In the genomic region with DNA sequence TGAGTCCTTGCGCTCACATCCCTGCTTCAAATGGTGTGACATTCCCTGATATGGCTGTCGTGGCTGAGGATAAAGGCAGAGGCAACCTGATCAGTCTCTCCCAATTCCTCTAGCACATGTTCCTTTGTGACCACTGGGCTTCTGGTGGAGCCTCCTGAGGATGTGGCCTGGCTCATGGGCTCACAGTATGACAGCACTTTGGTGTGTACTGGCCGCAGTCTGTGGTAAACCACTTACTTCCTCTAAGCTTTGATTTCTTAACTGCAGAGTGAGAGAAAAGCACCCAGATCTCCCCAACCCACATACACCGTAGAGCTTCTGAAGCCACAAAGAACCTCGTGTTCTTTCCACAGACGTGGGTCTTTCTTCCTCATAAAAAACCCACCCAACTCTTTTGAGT, we compare ENCODE assay signal across 12 mouse cellular contexts. TPM values are rescaled to one million over a fixed set of nuclear protein-coding genes. Genes with fewer than 3 reads are reported as not detected.
DNase-seq lines count a peak whose midpoint lies in the region; ATAC-seq and TF ChIP-seq lines count a peak whose summit lies in the region.
"Had no signal": no experiment of that assay in that cellular context is flagged by ENCODE, and none has a peak within 500 bp of the region (broad histone marks: within the 10 kb centered on the region; RNA-seq: fewer than 3 reads in every experiment).

No protein-coding gene starts in this region.

- peak; percentile 48 for DNase-seq in layer of hippocampus, adult 9-11 months
- no peak for DNase-seq in layer of hippocampus, postnatal 10 days (ENCODE audit: low spot score in 2 of 2)
- no peak for DNase-seq in MEL (ENCODE audit: low read depth, low spot score)
- peak; percentile 31 for DNase-seq in thymus, postnatal 0 days (ENCODE audit: low spot score)
- DNase-seq in forebrain, embryonic 10.5 days (ENCODE audit: extremely low spot score, low spot score), result no peak
- DNase-seq in cerebellum, adult 9-11 months, result no peak
- DNase-seq: adrenal gland, postnatal 36 days; heart, postnatal 4 days; left cerebral cortex, postnatal 4 days had no signal

- no peak overlapping the region for H3K4me3 ChIP-seq in MEL (ENCODE audit: control insufficient read depth in 1 of 2, insufficient read depth in 1 of 2, low read depth in 2 of 2, low read length in 2 of 2)
- no peak overlapping the region for H3K4me3 ChIP-seq in forebrain, embryonic 10.5 days

- no peak for TF ChIP-seq CTCF in MEL (IDR thresholded peaks at IDR 0.05 in 2 of 3, conservative IDR thresholded peaks at IDR 0.05 in 1 of 3; ENCODE audit: control insufficient read depth in 1 of 3, insufficient read depth in 1 of 3, low read depth in 2 of 3, low read length in 3 of 3, poor library complexity in 1 of 3, severe bottlenecking in 1 of 3)

- 86% methylated on average over 6 of the region's 6 CpGs for WGBS in forebrain, embryonic 10.5 days

- TF ChIP-seq RAD21 in MEL (IDR thresholded peaks at IDR 0.05; ENCODE audit: low read depth, low read length), result no peak

- no peaks in the 10 kb centered on the region for H3K27me3 ChIP-seq in MEL (ENCODE audit: control insufficient read depth in 1 of 2, insufficient read depth in 2 of 2, low read length in 2 of 2)
- no peaks in the 10 kb centered on the region for H3K27me3 ChIP-seq in forebrain, embryonic 10.5 days (ENCODE audit: poor library complexity, severe bottlenecking)

- no peak for TF ChIP-seq POLR2A in MEL (IDR thresholded peaks at IDR 0.05; ENCODE audit: control insufficient read depth in 1 of 2, insufficient read depth in 1 of 2, low read depth in 1 of 2, low read length in 2 of 2, poor library complexity in 1 of 2)

- no peak for TF ChIP-seq EP300 in MEL (IDR thresholded peaks at IDR 0.05; ENCODE audit: low read depth in 1 of 2, low read length in 2 of 2)

- H3K9me3 ChIP-seq in MEL (replicated peaks; ENCODE audit: insufficient read depth, low read length), result no peaks in the 10 kb centered on the region
- no peaks in the 10 kb centered on the region for H3K9me3 ChIP-seq in forebrain, embryonic 10.5 days

- peaks cover 0 to 17% of the 10 kb centered on the region in 2 experiments; a peak in 2 of 4 replicates for H3K36me3 ChIP-seq in MEL (ENCODE audit: control insufficient read depth in 1 of 2, insufficient read depth in 2 of 2, low read length in 2 of 2)
- no peaks in the 10 kb centered on the region for H3K36me3 ChIP-seq in forebrain, embryonic 10.5 days (replicated peaks)

- H3K27ac ChIP-seq in MEL (ENCODE audit: control insufficient read depth, low read depth, low read length), result no peak overlapping the region
- no peak overlapping the region for H3K27ac ChIP-seq in forebrain, embryonic 10.5 days
- H3K27ac ChIP-seq: kidney, postnatal 0 days had no signal

- peak; percentile 85 for ATAC-seq in megakaryocyte progenitor cell, adult 5-6 weeks (replicated peaks; ENCODE audit: poor library complexity)
- ATAC-seq in frontal cortex, adult (ENCODE audit: low TSS enrichment), result no peak

- no peaks in the 10 kb centered on the region for H3K79me2 ChIP-seq in MEL (ENCODE audit: control insufficient read depth, insufficient read depth, low read length, poor library complexity)

- H3K9ac ChIP-seq in MEL (ENCODE audit: control insufficient read depth, low read depth, low read length, poor library complexity, severe bottlenecking), result no peak overlapping the region

- peaks cover 6 to 18% of the 10 kb centered on the region in 2 experiments for H3K4me1 ChIP-seq in MEL (ENCODE audit: control insufficient read depth in 1 of 2, insufficient read depth in 2 of 2, low read length in 2 of 2)
- H3K4me1 ChIP-seq in forebrain, embryonic 10.5 days, result peaks cover 7% of the 10 kb centered on the region; the same call in 1 of the 2 replicates

TF ChIP-seq in MEL, 35 proteins besides CTCF, POLR2A, EP300 and RAD21:
- no peak for TF ChIP-seq POLR2AphosphoS2 (IDR thresholded peaks at IDR 0.05; ENCODE audit: low read length)
- TF ChIP-seq MYB (IDR thresholded peaks at IDR 0.05; ENCODE audit: low read depth, low read length), result no peak
- peak; percentile 55; the same call in 1 of the 2 replicates for TF ChIP-seq RCOR1 (IDR thresholded peaks at IDR 0.05; ENCODE audit: low read depth, low read length)

RNA-seq across cellular contexts. Expression of a gene that starts 59.1 kb away (rescaled TPM):
- total RNA-seq in layer of hippocampus, postnatal 10 days (2021), result 100 to 1,000 TPM; 159 to 169 TPM
- 6.7 and 7.2 TPM in 2 replicates for total RNA-seq in MEL (2012; rRNA removed)
- 10 to 100 TPM in 1 of 2 experiments, not detected in 1; 25.8 TPM for polyA plus RNA-seq in MEL (2012; ENCODE audit: insufficient read depth in 1 of 2, insufficient read length in 2 of 2, low read depth in 1 of 2, low replicate concordance in 2 of 2, missing spikeins in 1 of 2)
- 1.2 and 3.6 TPM in 2 replicates for total RNA-seq in megakaryocyte progenitor cell, adult 5-6 weeks (2015)
- 0.50 and 3.1 TPM in 2 replicates for total RNA-seq in megakaryocyte progenitor cell, adult 5-6 weeks (2017)
- polyA plus RNA-seq in thymus, postnatal 0 days (2015; fragmentation: Nextera tagmentation; extraction: Ambion mirVana), result 9.8 and 11.1 TPM in 2 replicates
- polyA plus RNA-seq in forebrain, embryonic 10.5 days (2016; fragmentation: Nextera tagmentation; extraction: Ambion mirVana), result 22.4 and 26.6 TPM in 2 replicates

Comparison
In these comparisons a context has a peak if more than half of its experiments do, and no peak if none do; other contexts are left out.
1. DNase-seq: peak in layer of hippocampus, adult 9-11 months (single experiment) and thymus, postnatal 0 days (single experiment); none in layer of hippocampus, postnatal 10 days (0 of 2), MEL (single experiment), forebrain, embryonic 10.5 days (single experiment) and cerebellum, adult 9-11 months (single experiment).
2. RNA of a gene that starts 59.1 kb away (total RNA-seq): 159 to 169 TPM in layer of hippocampus, postnatal 10 days; 6.7 to 7.2 TPM in MEL and 0.50 to 3.6 TPM in megakaryocyte progenitor cell, adult 5-6 weeks; every median in the first group is over 10 times any median in the second.